Mouse (Mus musculus) forebrain, embryonic 16.5 days (tissue): ENCODE measurements at regions not wholly inside any gene's neighbourhood (a gene's known extent, or its start where the extent isn't known, plus 50 kb on each side); places are given as distances from the start of the nearest gene placed in this dataset.
A peak's percentile ranks its signal among the peaks of the same experiment; 100 is the strongest.
"Not testable (repeated sequence)": the region's sequence is repeated elsewhere in the genome, so short reads cannot be mapped to it uniquely, and the experiment has no call there.

Experiments
- ATAC-seq: fragments of 200-750 bp; cut with Nextera tagmentation; 2 replicates; pipeline ENCODE4 v1.8.0; 2017; ENCODE audit warnings: mild to moderate bottlenecking, moderate library complexity
- H3K27ac ChIP-seq: fragments of 300-500 bp; sonication (generic); 2 replicates; pipeline ENCODE4 v1.5.1; 2014; ENCODE audit warnings: low read length, control low read depth
- H3K27me3 ChIP-seq: fragments of 300-500 bp; sonication (generic); replicated peaks from 2 replicates; pipeline ENCODE4 v1.6.1; 2014; ENCODE audit warnings: low read length; ENCODE audit not compliant: control insufficient read depth, insufficient read depth
- H3K36me3 ChIP-seq: fragments of 300-500 bp; sonication (generic); 2 replicates; pipeline ENCODE4 v1.6.1; 2014; ENCODE audit not compliant: control insufficient read depth, insufficient read depth
- H3K4me1 ChIP-seq: fragments of 300-500 bp; sonication (generic); replicated peaks from 2 replicates; pipeline ENCODE4 v1.6.1; 2014; ENCODE audit warnings: low read length; ENCODE audit not compliant: control insufficient read depth, insufficient read depth
- H3K4me2 ChIP-seq: fragments of 300-500 bp; sonication (generic); 2 replicates; pipeline ENCODE4 v1.6.1; 2014; ENCODE audit warnings: mild to moderate bottlenecking, low read length, control low read depth
- H3K4me3 ChIP-seq: fragments of 300-500 bp; sonication (generic); replicated peaks from 2 replicates; pipeline ENCODE4 v1.5.1; 2014; ENCODE audit warnings: mild to moderate bottlenecking, low read length, control low read depth
- H3K9ac ChIP-seq: fragments of 300-500 bp; sonication (generic); replicated peaks from 2 replicates; pipeline ENCODE4 v1.6.1; 2014; ENCODE audit warnings: low read depth, low read length, control low read depth
- H3K9me3 ChIP-seq: fragments of 300-500 bp; sonication (generic); 2 replicates; pipeline ENCODE4 v1.6.1; 2016; ENCODE audit warnings: low read length; ENCODE audit not compliant: control insufficient read depth
- WGBS: fragments of 180-500 bp; shearing (Covaris S2); extraction: QIAGEN DNeasy Blood & Tissue Kit; methylation state at CpG from one replicate; pipeline ENCODE4 v1.1.7; 2014; 5-methylcytosine and 5-hydroxymethylcytosine counted together

DNA sequence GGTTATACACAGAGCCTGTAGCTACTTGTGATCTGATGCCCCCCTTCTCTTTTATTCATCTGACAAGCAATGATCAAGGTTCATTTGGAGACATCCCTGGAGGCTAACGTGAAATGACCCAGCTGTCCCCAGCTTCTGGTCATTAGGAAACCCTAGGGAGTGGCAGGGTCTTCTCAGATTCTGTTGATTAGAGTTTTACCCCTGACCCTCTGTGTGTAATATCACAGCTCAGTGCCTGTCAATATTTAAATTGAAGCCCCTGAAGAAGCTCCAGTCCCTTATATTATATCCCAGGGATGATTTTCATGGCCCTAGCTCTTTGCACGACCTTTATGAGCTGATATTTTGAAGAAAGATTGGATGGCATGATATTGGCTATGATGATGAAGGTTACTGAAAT is 508.5 kb upstream of the Igfbp7 start:
- Histone ChIP-seq H3K4me1 (no peaks in the 10 kb centered on the region), H3K9me3 (no peaks in the 10 kb centered on the region), H3K4me3 (no peak overlapping the region), H3K27ac (no peak overlapping the region), H3K27me3 (no peaks in the 10 kb centered on the region), H3K36me3 (no peaks in the 10 kb centered on the region), H3K4me2 (no peak overlapping the region), H3K9ac (no peak overlapping the region)
- WGBS, result 65% methylated on average over 2 of the region's 2 CpGs
- ATAC-seq, result no peak

DNA sequence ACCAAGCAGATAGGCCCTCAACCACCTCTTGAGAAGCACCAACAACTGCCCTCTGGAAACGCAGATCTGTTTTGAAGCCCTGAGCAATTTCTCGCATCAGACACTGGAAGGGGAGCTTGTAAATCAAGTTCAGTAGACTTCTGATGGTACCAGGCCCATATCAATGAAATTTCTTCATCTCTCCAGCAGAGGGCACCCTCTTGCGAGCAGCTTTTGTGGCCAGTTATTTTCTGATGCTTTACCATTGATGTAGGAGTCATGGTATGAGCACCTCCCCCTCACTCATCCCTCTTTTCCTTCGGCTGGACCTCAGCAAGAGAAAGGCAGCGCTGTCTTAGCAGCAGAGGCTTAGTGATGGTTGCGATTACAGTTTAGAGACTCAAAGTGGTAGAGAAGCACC is 501.4 kb upstream of the Igfbp7 start:
- H3K9ac ChIP-seq, result no peak overlapping the region
- H3K27me3 ChIP-seq, result no peaks in the 10 kb centered on the region
- no peaks in the 10 kb centered on the region for H3K36me3 ChIP-seq
- H3K9me3 ChIP-seq, result no peaks in the 10 kb centered on the region
- H3K27ac ChIP-seq, result no peak overlapping the region
- no peak for ATAC-seq
- 52% methylated on average over 6 of the region's 6 CpGs for WGBS
- H3K4me3 ChIP-seq, result no peak overlapping the region
- H3K4me2 ChIP-seq, result no peak overlapping the region
- H3K4me1 ChIP-seq, result no peaks in the 10 kb centered on the region

DNA sequence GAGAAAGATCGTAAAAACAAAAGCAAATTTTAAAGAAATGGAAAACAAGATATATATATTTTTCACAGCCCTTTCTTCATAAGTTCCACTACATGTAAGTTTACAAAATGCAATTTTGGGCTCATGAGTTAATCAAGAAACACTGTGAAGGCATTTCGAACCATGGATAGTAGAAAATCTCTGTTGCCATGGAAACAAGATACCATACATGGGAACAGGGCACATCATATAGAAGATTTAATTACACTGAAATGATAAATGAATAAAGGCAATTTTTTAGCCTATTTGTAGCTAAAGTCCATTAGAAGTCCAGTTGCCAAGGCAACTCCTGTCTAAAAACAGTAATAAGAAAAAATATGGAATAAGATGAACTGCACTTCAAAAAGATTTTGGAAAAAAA is 484.2 kb upstream of the Igfbp7 start:
- 71% methylated on average over 1 of the region's 2 CpGs for WGBS
- H3K4me2 ChIP-seq, H3K4me1 ChIP-seq, H3K36me3 ChIP-seq, ATAC-seq, H3K4me3 ChIP-seq, H3K27me3 ChIP-seq, H3K9ac ChIP-seq, H3K27ac ChIP-seq, H3K9me3 ChIP-seq: not testable (repeated sequence)

DNA sequence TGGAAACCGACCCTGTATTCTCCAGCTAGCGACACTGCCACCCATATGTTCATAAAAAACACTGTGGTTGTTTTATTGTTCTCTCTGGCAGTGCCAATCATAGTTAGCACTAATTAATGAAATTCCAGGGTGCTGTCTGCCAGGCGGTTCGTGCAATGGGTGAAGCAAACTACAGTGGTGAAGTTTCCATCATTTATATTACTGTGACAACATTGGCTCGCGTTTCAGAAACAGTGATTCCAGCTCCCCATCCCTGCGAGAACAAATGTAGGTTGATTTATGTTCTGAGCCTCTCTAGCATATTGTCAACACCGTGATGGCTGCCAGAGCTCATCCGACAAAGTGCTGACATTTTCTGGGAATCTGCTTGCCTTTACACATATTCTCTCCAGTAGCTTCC is 480.7 kb upstream of the Igfbp7 start:
- no peak overlapping the region for H3K9ac ChIP-seq
- WGBS, result 37% methylated on average over 9 of the region's 9 CpGs
- H3K4me1 ChIP-seq, result no peaks in the 10 kb centered on the region
- no peak overlapping the region for H3K4me3 ChIP-seq
- no peaks in the 10 kb centered on the region for H3K9me3 ChIP-seq
- no peaks in the 10 kb centered on the region for H3K36me3 ChIP-seq
- H3K27me3 ChIP-seq, result no peaks in the 10 kb centered on the region
- ATAC-seq, result peak; percentile 93
- H3K4me2 ChIP-seq, result no peak overlapping the region
- H3K27ac ChIP-seq, result no peak overlapping the region

DNA sequence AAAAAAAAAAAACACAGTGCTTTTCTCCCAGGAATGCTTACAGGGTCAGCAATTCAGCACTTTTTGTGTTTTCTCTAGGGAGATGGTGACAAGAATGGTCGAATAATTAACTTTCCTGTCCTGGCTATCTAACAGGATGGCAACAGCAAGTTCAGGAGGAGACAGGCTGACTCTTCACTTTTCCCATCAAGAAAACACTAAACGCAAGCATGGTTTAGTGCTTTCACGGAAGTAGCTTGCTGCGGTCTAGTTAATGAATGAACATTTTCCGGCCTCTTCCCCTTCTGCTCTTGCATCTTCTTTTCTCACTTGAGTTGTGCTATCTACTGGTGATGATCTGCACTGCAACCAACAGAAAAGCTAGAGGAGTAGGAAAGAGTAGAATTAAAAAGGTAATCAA is 463.6 kb upstream of the Igfbp7 start:
- H3K9ac ChIP-seq, result no peak overlapping the region
- no peak overlapping the region for H3K27ac ChIP-seq
- no peaks in the 10 kb centered on the region for H3K27me3 ChIP-seq
- WGBS, result 85% methylated on average over 5 of the region's 5 CpGs
- no peaks in the 10 kb centered on the region for H3K4me1 ChIP-seq
- ATAC-seq, result no peak
- no peak overlapping the region for H3K4me2 ChIP-seq
- no peaks in the 10 kb centered on the region for H3K9me3 ChIP-seq
- no peaks in the 10 kb centered on the region for H3K36me3 ChIP-seq
- no peak overlapping the region for H3K4me3 ChIP-seq

DNA sequence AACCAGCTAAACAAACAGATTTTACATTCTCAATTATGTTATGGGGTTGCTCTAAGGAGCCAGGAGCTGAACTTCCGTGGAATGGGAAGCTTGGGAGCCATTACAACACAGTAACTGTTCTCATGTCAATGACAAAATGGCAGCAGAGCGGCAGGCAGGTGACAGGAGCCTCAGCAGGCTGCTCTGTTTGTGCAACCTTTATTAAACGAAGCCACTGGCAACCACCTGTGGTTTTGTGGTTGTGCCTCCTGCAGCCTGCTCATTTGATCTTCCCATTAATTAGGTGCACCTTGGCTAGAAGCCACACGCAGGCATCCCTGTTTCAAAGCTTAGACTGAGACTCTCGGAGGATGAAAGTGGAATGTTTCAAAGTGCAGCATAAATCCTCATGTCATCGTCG is 457.5 kb upstream of the Igfbp7 start:
- no peaks in the 10 kb centered on the region; the same call in 1 of the 2 replicates for H3K4me1 ChIP-seq
- ATAC-seq, result no peak
- H3K9me3 ChIP-seq, result no peaks in the 10 kb centered on the region
- H3K27me3 ChIP-seq, result no peaks in the 10 kb centered on the region
- no peak overlapping the region for H3K4me3 ChIP-seq
- WGBS, result 36% methylated on average over 7 of the region's 7 CpGs
- no peak overlapping the region for H3K9ac ChIP-seq
- no peak overlapping the region for H3K4me2 ChIP-seq
- H3K36me3 ChIP-seq, result no peaks in the 10 kb centered on the region
- H3K27ac ChIP-seq, result no peak overlapping the region

DNA sequence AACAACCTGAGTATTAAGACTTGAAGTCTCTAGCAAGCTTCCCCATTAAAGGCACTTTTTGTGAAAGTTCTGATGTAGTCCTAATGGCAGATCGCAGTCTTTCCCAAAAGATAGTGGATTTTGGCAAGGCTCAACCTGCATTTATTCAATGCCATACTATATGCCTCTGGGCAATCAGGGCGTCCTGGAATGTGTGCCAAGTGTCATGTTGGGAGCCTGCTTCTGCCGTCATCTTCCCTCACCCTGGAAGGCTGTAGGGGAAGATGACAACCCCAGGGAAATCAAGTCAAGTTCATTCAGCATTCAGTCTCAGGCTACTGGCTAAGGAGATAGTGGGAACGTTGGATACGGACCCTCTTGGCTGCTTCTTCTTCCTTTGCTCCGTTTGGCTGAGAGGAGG is 447.4 kb upstream of the Igfbp7 start:
- no peak overlapping the region for H3K4me2 ChIP-seq
- H3K9ac ChIP-seq, result no peak overlapping the region
- H3K27me3 ChIP-seq, result no peaks in the 10 kb centered on the region
- no peaks in the 10 kb centered on the region for H3K9me3 ChIP-seq
- no peaks in the 10 kb centered on the region for H3K36me3 ChIP-seq
- H3K27ac ChIP-seq, result no peak overlapping the region
- no peak overlapping the region for H3K4me3 ChIP-seq
- 61% methylated on average over 6 of the region's 6 CpGs for WGBS
- H3K4me1 ChIP-seq, result peaks cover 11% of the 10 kb centered on the region; the same call in 1 of the 2 replicates
- ATAC-seq, result no peak

DNA sequence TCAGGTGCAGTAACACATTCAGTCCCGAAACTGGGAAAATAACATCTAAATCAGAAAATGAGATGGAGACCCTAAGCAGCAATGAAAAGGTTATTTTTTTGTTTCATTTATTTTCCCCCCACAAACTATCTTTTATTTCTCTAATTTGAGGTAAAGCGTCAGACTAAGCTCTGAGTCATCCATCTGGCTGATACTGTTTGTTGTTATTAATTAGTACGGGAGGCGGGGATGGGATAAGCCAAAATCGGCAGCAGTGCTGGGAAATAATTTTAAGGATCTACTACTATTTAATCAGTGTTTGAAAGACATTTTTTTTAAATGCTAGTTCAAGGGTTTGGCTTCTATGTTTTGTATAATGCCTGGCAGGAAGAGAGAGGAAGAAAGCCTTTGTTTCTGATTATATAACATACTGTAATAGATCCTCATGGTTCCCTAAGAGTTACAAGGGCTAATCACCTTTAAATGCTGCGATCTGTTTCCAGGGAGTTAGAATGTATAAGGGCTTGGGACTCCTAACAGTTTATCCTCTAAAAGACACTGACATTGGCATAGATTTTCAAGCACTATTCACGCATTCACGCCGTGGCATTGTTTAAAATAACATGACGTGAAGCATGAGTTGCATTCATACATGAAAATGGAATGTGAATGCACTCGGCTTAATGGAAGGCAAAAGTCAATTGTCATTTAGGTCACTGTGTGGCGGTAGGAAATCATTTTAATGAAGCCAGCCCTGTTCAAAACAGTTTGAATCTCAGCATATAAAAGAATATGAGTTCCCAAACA is 446.4 kb upstream of the Igfbp7 start:
- 32% methylated on average over 12 of the region's 12 CpGs for WGBS
- Histone ChIP-seq H3K27me3 (no peaks in the 10 kb centered on the region), H3K36me3 (no peaks in the 10 kb centered on the region), H3K9ac (no peak overlapping the region), H3K4me1 (peaks cover 11% of the 10 kb centered on the region; the same call in 1 of the 2 replicates), H3K4me2 (peak overlapping the region; percentile 23; the same call in 1 of the 2 replicates), H3K9me3 (no peaks in the 10 kb centered on the region), H3K27ac (peak overlapping the region; percentile 12; the same call in 1 of the 2 replicates), H3K4me3 (no peak overlapping the region)
- ATAC-seq, result peak; percentile 54; the same call in 1 of the 2 replicates

DNA sequence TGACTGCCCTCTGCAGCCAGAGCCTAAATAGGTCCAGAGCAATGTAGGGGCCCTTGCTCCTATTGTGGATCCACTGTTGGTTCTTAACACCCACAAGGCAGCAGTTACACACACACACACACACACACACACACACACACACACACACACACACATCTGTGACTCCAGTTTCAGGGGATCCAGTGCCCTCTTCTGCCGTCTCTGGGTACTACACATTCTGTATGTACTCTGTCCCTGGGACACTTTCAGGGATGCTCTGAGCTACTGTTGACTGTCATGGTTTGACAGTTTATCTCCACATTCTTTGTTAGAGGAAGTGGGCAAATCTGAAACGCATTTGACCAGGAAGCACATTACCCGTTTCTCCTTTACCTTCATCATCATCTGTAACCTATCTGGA is 443.8 kb upstream of the Igfbp7 start:
- no peak for ATAC-seq
- Histone ChIP-seq H3K4me3 (no peak overlapping the region), H3K36me3 (no peaks in the 10 kb centered on the region), H3K4me2 (no peak overlapping the region), H3K27me3 (no peaks in the 10 kb centered on the region), H3K27ac (no peak overlapping the region), H3K9me3 (no peaks in the 10 kb centered on the region), H3K4me1 (peaks cover 11% of the 10 kb centered on the region; the same call in 1 of the 2 replicates), H3K9ac (no peak overlapping the region)
- 90% methylated on average over 3 of the region's 3 CpGs for WGBS
